Mouse (Mus musculus) thymus, adult 2 months (tissue): ENCODE results near the gene Gm37419. TPM values are rescaled to one million over a fixed set of nuclear protein-coding genes. Genes with fewer than 3 reads are reported as not detected.

Source experiments
- DNase-seq: peaks from one replicate; pipeline ENCODE4 v3.0.0; 2021
- H3K27ac ChIP-seq: fragments of 200-500 bp; 2 replicates; pipeline ENCODE4 v1.5.1; 2012; ENCODE audit warnings: low read length, control low read depth; ENCODE audit not compliant: control insufficient read depth, insufficient read depth
- H3K27me3 ChIP-seq: fragments of 200-500 bp; 2 replicates; pipeline ENCODE4 v1.6.1; 2012; ENCODE audit warnings: mild to moderate bottlenecking, low read length, moderate library complexity, mixed read lengths; ENCODE audit not compliant: control insufficient read depth, insufficient read depth
- H3K36me3 ChIP-seq: fragments of 200-500 bp; 2 replicates; pipeline ENCODE4 v1.6.1; 2012; ENCODE audit warnings: mild to moderate bottlenecking, low read length, moderate library complexity; ENCODE audit not compliant: control insufficient read depth, insufficient read depth
- H3K4me1 ChIP-seq: fragments of 200-500 bp; replicated peaks from 2 replicates; pipeline ENCODE4 v1.6.1; 2012; ENCODE audit warnings: low read length; ENCODE audit not compliant: control insufficient read depth, insufficient read depth
- H3K4me3 ChIP-seq: fragments of 200-500 bp; 2 replicates; pipeline ENCODE4 v1.5.1; 2012; ENCODE audit warnings: mild to moderate bottlenecking, low read length, control low read depth, moderate library complexity; ENCODE audit not compliant: control insufficient read depth, insufficient read depth
- CTCF ChIP-seq: fragments of 200-500 bp; IDR thresholded peaks from 2 replicates; pipeline ENCODE4 v1.5.1; 2012; ENCODE audit warnings: mild to moderate bottlenecking, control low read depth, low read length, moderate library complexity, borderline replicate concordance; ENCODE audit not compliant: control insufficient read depth, poor library complexity, insufficient read depth; ENCODE audit errors: extremely low read depth
- POLR2A ChIP-seq: fragments of 200-500 bp; IDR thresholded peaks from 2 replicates; pipeline ENCODE4 v1.6.1; 2012; ENCODE audit warnings: mild to moderate bottlenecking, low read length, control low read depth, moderate library complexity; ENCODE audit not compliant: control insufficient read depth, poor library complexity, insufficient read depth; ENCODE audit errors: extremely low read depth
- WGBS: fragments of 180-500 bp; shearing (Covaris S2); methylation state at CpG from one replicate; pipeline ENCODE4 v1.1.7; 2018; 5-methylcytosine and 5-hydroxymethylcytosine counted together
- polyA plus RNA-seq: library from polyadenylated mRNA; depleted of rRNA; stranded (reverse); fragments of >200 nt; gene quantifications from 2 replicates; pipeline ENCODE4 v1.2.3, GENCODE M21; 2012

Gene Gm37419
- polyA plus RNA-seq, 1 experiment: not detected

GRCm38 (mm10) chr16:23993351-23994321, 5.4 kb downstream of the Gm37419 start:
- Histone ChIP-seq H3K4me1 (peaks cover 28% of the 10 kb centered on the region), H3K27ac (no peak overlapping the region), H3K36me3 (no peaks in the 10 kb centered on the region), H3K27me3 (no peaks in the 10 kb centered on the region), H3K4me3 (no peak overlapping the region)
- no peak for TF ChIP-seq POLR2A
- 59% methylated on average over 17 of the region's 17 CpGs for WGBS
- no peak for DNase-seq

- WGBS: 94% methylated on average over 7 of the region's 7 CpGs
- Histone ChIP-seq H3K27ac (no peak overlapping the region), H3K4me3 (no peak overlapping the region), H3K36me3 (no peaks in the 10 kb centered on the region), H3K27me3 (no peaks in the 10 kb centered on the region), H3K4me1 (peaks cover 23% of the 10 kb centered on the region)
- TF ChIP-seq CTCF: no peak
- TF ChIP-seq POLR2A: no peak
- no peak for DNase-seq
Measured at GRCm38 (mm10) chr16:23996342-23996741, 8.1 kb downstream of the Gm37419 start.

- H3K27me3 ChIP-seq: no peaks in the 10 kb centered on the region
- 71% methylated on average over 3 of the region's 3 CpGs for WGBS
- H3K4me1 ChIP-seq: peaks cover 17% of the 10 kb centered on the region
- H3K27ac ChIP-seq: no peak overlapping the region
- DNase-seq: peak; percentile 12
- no peak overlapping the region for H3K4me3 ChIP-seq
- TF ChIP-seq POLR2A (no peak), CTCF (no peak)
- no peaks in the 10 kb centered on the region for H3K36me3 ChIP-seq
Measured at GRCm38 (mm10) chr16:23997228-23997627, 8.9 kb downstream of the Gm37419 start.

GRCm38 (mm10) chr16:23997912-23998311, 9.6 kb downstream of the Gm37419 start:
- 92% methylated on average over 6 of the region's 6 CpGs for WGBS
- Histone ChIP-seq H3K4me3 (no peak overlapping the region), H3K36me3 (no peaks in the 10 kb centered on the region), H3K27ac (no peak overlapping the region), H3K27me3 (no peaks in the 10 kb centered on the region), H3K4me1 (peaks cover 13% of the 10 kb centered on the region)
- TF ChIP-seq POLR2A: no peak
- no peak for TF ChIP-seq CTCF
- DNase-seq: no peak

- Histone ChIP-seq H3K4me1 (no peaks in the 10 kb centered on the region), H3K27ac (no peak overlapping the region), H3K36me3 (no peaks in the 10 kb centered on the region), H3K4me3 (no peak overlapping the region), H3K27me3 (no peaks in the 10 kb centered on the region)
- no peak for TF ChIP-seq POLR2A
- no peak for TF ChIP-seq CTCF
- no peak for DNase-seq
- 93% methylated on average over 8 of the region's 8 CpGs for WGBS
Measured at GRCm38 (mm10) chr16:24005928-24006327, 17.6 kb downstream of the Gm37419 start.

- TF ChIP-seq CTCF: no peak
- TF ChIP-seq POLR2A: no peak
- no peak overlapping the region for H3K27ac ChIP-seq
- H3K4me1 ChIP-seq: no peaks in the 10 kb centered on the region
- no peaks in the 10 kb centered on the region for H3K36me3 ChIP-seq
- 100% methylated on average over 2 of the region's 2 CpGs for WGBS
- no peaks in the 10 kb centered on the region for H3K27me3 ChIP-seq
- DNase-seq: no peak
- H3K4me3 ChIP-seq: no peak overlapping the region
Measured at GRCm38 (mm10) chr16:24009891-24010290, 21.6 kb downstream of the Gm37419 start.

GRCm38 (mm10) chr16:24011306-24011705, 23.0 kb downstream of the Gm37419 start:
- 96% methylated on average over 3 of the region's 3 CpGs for WGBS
- peaks cover 2% of the 10 kb centered on the region; the same call in 1 of the 2 replicates for H3K4me1 ChIP-seq
- TF ChIP-seq CTCF: no peak
- no peak for TF ChIP-seq POLR2A

More at GRCm38 (mm10) chr16:24011306-24011705, 23.0 kb downstream of the Gm37419 start:
- Histone ChIP-seq H3K27ac (no peak overlapping the region), H3K4me3 (no peak overlapping the region), H3K36me3 (no peaks in the 10 kb centered on the region), H3K27me3 (no peaks in the 10 kb centered on the region)
- no peak for DNase-seq
